Mouse (Mus musculus) C2C12 (cell line): Measurements from ENCODE around the gene Itih3.

Experiments
- CTCF ChIP-seq: IDR thresholded peaks from one replicate; pipeline ENCODE4 v1.5.1; 2011; ENCODE audit not compliant: control insufficient read depth, insufficient read depth, insufficient read length
- FOSL1 ChIP-seq: IDR thresholded peaks from one replicate; pipeline ENCODE4 v1.8.0; 2011; ENCODE audit warnings: mild to moderate bottlenecking, low read length; ENCODE audit not compliant: poor library complexity, insufficient read depth, severe bottlenecking
- MAX ChIP-seq: IDR thresholded peaks from one replicate; pipeline ENCODE4 v1.6.1; 2011; ENCODE audit warnings: mild to moderate bottlenecking, control low read depth
- MYOD1 ChIP-seq: IDR thresholded peaks from one replicate; pipeline ENCODE4 v1.6.1; 2011; ENCODE audit warnings: low read depth; ENCODE audit not compliant: control insufficient read depth, insufficient read length

DNA sequence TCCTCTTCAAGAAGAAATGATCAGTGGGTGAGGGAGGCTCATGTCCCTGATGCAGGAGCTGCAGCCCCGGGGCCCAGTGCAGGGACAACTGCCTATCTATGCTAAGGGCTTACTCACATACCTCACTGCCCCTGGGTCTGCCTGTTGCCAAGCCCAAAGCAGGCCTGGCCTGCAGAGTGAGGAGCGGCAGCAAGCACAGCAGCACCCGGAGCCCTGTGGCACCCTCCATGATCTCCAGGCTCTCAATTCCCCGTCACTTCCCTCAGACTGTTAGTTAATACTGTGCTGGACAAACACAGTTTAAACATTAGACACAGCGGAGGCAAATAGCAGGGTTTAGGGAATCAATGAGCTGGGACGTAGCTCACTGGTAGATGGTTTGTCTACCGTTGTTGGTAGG, 19.5 kb upstream of the Itih3 start, which contains the start of gene Itih1:
- TF ChIP-seq CTCF (no peak), MAX (no peak), MYOD1 (no peak), FOSL1 (no peak)
